Mouse (Mus musculus) myocyte (in vitro differentiated cells): ENCODE results near the gene Dclre1a.

Source experiments
- E2F4 ChIP-seq: IDR thresholded peaks from one replicate; pipeline ENCODE4 v1.6.1; 2011; ENCODE audit warnings: mild to moderate bottlenecking, control low read depth, moderate library complexity; ENCODE audit not compliant: insufficient read depth
- SRF ChIP-seq: IDR thresholded peaks from one replicate; pipeline ENCODE4 v1.6.1; 2011; ENCODE audit warnings: low read depth; ENCODE audit not compliant: control insufficient read depth, insufficient read length
- TCF12 ChIP-seq: IDR thresholded peaks from one replicate; pipeline ENCODE4 v1.6.1; 2011; ENCODE audit warnings: mild to moderate bottlenecking, control low read depth; ENCODE audit not compliant: poor library complexity, insufficient read depth, severe bottlenecking

DNA sequence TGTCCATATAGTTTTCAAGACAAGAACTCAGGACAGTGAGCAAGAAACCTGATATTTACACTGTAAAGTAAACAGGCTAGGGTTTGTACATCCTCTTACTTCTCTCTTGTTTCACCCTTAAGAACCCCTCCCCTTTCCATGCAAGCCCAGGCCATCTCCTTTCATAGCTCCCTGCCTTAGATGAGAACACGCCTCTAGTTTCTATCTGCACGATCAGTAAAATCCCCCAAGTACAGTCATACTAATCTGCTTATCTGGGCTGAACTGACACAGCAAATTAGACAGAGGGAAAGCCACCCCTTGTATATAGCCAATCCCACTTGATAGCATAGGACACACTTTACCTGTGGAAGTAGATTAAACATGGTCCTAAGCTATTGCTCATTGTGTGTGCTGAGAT, 23.2 kb upstream of the Dclre1a start:
- TF ChIP-seq SRF (no peak), E2F4 (no peak), TCF12 (no peak)
